Mouse (Mus musculus): ENCODE data around the gene Cdh22. TPM values are rescaled to one million over a fixed set of nuclear protein-coding genes. Genes with fewer than 3 reads are reported as not detected.

Cdh22 gene
- total RNA-seq, 2 experiments from 2014 or later, result 14.3 to 23.1 TPM

DNA sequence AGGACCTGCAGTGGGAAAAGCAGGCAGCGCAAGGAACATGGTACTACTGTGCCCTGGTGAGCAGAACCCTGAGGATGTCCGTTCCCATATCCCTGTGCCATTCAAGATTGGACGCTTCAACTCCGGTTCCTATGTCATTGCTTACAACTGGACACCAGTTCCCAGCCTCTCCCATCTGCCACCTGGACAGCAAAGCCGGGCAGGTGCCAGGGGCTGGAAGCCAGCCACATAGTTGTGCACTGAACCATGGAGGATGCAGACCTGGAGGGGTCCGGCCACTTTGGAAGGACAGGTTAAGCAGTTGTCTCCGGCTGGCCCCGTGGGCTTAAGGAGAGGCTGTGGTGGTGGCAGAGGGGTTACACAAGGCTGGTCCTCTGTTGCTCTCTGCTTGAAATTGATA is 17.7 kb upstream of the Cdh22 start:
- no peak for DNase-seq (ENCODE audit: low spot score in 2 of 2)

DNA sequence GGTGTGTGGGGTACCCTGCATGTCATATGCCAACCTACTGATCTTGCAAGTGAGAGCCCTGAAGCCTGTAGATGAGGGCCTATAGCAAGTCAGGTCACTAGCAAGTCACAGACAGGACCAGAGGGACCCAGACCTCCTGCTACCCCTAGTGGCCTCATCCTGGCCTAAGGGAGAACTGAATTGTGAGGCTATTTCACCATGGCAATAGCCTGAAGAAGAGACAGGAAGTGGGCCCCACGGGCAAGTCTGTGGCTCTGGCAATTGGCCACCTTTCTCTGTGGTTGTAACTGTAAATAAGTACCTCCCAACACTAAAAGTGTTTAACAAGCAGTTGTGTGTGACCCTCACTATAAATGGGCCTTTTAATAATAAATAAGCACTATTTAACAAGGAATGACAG is 16.2 kb upstream of the Cdh22 start:
- DNase-seq (ENCODE audit: low spot score in 2 of 2), result no peak

DNA sequence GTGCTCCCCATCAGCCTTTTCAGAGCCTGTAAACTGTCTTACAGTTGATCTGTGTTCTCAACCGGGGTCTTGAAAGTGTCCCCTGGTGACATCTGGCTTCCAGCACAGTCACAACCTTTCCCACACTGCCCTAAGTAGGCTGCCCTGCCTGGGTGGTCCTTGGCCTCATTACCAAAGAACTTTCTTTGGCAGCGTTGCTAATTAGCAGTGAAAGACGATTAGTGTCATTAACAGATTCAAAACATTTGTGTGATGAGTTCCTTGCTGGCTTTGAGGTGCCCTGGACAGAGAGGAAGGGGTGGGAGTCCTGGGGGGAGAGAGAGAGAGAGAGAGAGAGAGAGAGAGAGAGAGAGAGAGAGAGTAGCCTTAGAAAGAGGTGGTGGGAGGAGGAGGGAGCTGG is 14.3 kb upstream of the Cdh22 start:
- no peak for DNase-seq (ENCODE audit: low spot score in 2 of 2)

DNA sequence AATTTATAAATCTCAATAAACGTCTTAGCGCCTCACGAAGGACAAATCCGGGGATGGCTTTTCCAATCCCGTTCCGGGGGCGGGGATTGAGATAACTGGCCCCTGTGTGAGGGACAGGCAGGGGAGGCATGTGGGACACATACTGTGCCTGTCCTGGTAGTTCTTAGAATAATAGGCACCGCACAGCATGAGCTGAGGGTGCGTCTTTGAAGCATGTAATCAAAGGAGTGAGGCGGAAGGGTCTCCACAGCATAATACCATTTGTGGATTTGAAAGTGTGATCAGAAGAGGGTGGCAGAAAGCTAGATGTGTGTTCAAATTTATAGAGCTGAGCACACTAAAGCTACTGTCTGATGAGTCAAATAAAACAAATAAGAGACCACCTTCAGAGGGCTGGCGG is 11.7 kb upstream of the Cdh22 start:
- no peak for DNase-seq (ENCODE audit: low spot score in 2 of 2)

DNA sequence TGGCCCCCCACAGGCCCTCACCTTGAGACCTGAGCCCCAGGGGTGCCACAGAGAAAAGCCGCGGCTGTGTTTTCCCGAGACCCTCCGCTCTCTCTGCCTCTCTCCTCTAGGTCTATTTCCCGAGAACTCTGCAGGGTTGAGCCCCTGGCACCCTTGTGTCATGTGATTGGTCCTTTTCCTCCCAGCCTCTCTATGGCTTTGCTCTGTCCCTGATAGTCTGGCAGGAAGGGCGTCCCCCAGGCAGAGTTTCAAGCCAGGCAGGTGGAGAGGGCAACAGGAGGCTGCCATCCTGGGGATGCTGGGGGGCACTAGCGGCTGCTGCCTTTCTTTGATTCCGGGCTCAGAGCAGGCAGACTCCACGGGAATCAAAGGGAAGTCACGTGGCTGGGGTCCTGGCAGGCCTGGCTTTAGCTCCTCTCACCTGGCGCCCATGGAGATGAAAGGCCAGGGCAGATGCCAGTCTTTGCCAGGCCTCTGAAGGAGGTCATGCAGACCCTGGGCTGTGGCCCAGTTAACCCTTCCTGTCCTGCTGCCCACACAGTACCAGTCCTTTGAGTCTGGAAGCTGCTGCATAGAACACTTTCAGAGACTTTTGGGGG is 8.6 kb upstream of the Cdh22 start:
- DNase-seq (ENCODE audit: low spot score in 2 of 2), result no peak

DNA sequence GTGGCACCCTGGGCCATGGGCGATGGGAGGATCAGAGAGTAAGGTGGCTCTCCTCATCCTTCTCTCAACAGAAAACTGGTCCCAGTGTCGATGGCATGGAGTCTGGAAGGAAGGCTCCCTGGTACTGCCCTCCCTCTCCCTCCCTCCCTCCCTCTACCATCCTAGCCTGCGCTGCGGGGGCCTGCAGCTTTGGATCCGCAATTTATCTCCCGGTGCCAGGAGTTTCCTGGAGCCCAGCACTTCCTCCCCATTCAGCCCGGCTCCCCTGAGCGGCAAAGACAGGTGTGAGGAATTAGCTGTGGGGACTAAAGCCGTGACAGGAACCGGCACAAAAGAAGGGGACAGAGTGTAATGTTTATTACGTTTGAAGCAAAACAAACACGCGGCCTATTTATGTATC is 7.9 kb upstream of the Cdh22 start:
- DNase-seq (ENCODE audit: low spot score in 2 of 2), result no peak

DNA sequence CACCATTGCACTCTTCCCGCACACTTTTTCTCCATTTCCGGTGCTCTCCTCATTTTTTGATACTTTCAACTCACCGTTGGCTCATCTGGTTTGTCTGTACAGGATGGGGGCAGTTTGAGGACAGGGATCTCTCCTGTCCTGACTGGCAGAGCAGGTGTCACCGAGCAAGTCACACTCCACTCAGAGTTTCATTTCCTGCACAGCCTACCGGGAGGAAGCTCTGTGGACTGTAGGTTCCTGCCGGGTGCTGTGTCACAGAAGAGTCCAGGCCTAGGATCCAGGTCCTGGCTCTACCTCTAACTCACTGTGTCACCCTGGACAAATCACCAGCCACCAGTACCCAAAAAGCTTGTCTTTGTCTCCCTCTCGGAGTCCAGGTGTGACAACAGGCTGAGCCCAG is 7.1 kb upstream of the Cdh22 start:
- no peak for DNase-seq (ENCODE audit: low spot score in 2 of 2)

DNA sequence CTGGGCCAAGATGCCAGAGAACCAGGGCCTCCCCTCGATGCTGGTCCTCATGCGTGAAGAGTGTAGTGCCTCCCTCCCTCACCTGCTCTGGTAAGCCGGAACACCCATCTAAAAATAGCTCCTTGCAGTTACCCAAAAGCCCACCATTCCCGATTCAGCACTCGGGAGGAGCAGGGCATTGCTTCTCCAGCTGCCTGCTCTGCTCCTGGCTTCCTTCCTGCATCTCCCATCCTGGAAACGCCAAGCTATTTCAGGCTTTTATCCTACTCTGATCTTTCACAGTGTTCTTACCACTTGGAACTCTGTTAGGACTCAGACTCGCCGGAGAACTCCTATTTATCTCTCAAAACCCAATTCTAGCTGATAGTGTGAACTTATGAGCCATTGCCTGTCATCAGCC is 5.7 kb upstream of the Cdh22 start:
- DNase-seq (ENCODE audit: low spot score in 2 of 2), result no peak

DNA sequence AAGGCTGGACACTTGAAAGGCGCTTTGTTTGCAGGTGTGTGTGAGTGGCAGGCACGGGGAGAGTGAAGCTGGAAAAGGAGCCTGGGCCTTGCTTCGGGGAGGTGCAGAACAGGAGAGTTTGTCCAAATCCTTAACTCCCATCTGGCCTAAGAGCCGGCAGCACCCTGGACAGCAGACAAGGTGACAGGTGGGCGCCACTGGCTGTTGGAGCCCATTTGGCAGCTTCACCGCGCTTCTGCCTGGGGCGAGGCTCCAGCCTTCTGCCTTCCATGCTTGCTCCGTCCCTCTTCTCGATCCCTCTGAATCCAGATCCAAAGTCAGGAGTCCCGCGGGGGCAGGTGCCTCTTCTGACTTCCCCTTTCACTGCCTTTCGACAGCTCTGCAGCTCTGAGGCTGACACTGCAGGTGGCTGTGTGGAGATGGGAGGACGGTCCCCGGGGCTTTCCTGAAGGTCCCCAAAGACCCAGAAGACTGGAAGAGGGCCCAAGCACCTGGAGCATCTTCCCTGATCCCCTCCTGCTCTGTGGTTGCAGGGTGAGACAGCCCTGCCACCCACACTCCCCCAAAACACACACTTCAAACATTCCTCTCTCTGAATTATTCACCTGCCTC is 5.0 kb upstream of the Cdh22 start:
- DNase-seq (ENCODE audit: low spot score in 2 of 2), result no peak

DNA sequence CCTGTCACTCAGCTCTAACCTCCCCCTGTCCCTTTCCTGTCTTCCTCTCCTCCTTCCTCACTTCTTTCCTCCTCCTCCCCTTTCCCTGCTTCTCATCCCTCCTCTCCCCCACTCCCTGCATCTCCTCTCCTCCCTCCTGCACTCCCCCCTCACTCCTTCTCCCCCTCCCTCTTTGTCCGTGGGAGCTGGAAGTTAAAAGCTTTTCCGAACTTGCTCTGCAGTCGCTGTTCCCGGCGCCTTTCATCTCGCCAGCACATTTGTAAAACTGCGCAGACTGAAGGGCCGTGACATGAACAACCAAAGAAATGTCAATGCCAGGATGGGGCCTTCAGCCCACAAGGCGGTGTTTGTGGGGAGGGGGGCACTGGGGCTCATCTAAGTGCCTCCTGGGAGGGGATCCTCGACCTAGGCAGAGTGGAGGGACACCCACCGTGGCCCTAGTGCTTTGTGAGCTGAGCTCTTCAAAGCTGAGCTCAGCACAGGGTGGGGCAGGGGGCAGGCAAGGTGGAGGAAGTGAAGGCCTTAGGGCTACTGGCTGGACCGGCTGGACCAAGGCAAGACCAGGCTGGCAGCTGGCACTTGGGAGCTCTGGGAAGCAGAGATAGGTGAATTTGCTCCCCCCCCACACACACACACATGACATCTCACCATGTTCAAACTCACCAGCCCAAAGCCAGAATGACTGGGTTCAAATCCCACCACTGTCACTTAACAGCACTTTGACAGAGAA is 3.9 kb upstream of the Cdh22 start:
- no peak for DNase-seq (ENCODE audit: low spot score in 2 of 2)

DNA sequence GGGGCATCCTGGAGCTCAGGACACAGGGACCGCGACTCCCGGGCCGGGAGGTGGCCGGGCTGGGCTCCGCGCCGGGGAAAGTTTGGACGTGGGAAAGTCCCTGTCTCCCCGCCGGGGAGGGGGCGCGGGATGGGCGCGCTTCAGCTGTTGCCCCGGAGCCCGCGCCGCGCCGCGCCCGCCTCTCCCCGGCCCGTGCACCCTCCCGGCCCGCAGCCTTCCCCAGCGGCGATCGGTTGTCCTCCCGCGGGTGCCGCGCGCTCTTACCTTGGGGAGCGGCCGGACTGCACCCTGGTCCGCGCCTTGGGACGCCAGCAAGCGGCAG is 401 bp downstream of the Cdh22 start:
- no peak for DNase-seq (ENCODE audit: low spot score in 2 of 2)

DNA sequence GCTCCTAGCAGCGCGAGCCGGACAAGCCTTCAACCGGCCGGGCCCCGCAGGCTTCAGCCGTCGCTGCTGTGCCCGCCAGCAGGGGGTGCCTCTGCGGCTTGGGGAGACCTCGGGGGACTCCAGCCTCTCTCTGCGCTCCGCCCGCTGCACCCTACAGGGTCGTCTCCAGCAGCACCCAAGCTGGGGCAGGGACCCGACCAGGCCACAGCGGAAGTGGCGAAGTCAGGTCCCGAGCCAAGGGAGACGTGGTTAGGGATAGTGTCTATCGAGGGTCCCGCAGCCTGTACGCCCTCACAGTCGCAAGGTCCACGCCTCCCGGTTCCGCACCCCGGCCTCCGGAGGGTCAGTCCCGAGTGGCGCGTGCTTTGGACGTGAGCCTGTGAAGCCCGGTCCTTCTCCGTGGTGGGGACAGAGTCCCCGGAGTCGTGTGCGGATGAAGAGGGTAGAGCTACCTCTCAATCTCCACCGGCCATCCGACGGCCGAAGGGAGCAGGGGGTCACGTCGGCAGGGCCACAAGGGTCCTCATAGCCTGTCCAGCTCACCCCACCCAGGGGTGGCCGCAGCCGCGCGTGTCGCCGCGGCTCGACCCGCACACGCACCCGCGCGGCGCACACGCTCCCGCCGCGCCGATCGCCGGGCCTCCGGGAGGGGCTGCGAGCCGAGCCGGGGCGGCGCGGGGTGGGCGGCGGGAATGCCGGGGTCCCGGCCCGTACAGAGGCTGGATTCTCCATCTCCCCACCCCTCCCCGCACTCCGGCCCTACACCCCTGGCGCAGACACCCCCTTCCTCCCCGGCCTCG is 962 bp downstream of the Cdh22 start:
- DNase-seq (ENCODE audit: low spot score in 2 of 2), result peak; percentile 9 to 52

DNA sequence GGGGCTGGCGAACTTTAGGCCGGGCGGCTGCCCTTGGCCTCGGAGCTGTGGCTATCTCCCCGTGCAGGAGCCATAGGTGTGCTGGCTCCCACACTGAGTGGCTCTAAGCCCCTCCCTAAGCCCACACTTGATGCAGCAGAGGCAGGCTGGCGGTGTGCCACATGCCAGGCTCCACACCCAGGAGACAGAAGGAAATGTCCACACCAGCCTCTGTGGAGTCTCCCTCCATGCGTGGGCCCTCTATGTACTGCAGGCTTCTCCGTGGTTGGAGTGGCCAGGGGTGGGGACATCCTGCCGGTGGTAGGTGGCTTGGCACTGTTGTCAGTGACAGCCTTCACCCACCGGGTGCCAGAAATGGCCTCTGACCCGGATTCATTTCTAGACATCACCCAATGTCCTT is 5.6 kb downstream of the Cdh22 start:
- DNase-seq (ENCODE audit: low spot score in 2 of 2), result no peak

DNA sequence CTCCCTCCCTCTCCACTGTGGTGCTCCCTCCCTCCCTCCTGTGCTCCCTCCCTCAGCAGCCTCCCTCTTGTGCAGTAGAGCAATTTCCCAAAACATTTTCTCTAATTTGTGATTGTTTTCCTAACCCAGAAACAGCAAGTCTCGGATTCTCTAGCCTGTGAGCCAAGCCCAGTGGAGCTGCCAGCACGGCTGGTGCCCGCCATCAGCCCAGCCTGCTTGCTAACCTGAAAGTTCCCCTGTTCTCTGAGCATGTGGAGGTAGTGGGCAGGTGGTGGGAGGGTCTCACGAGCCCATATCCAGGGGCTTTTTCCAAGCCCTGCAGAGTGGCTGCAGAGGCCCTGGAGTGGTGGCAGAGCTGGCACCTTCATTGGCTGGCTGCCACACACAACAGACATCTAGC is 10.8 kb downstream of the Cdh22 start:
- peak; percentile 60 to 71 for DNase-seq (ENCODE audit: low spot score in 2 of 2)

DNA sequence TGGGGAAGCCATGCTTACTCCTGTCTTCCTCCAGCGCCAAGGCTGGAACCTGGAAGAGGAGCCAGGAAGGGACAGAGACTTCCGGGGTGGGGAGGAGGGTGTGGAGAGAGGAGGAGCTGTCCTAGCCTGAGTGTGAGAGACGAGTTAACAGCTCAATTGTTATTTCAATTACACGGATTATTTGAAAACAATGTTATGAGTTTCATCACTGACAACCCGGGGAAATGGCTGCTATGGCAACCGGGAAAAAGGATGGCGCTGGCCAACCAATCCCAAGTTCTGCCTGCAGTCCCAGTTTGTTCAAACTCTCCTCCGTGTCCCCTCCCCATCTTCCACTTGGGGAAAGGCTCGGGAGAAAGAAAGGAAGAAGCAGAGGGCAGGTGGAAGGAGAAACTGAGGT is 12.7 kb downstream of the Cdh22 start:
- peak; percentile 46 to 65 for DNase-seq (ENCODE audit: low spot score in 2 of 2)

DNA sequence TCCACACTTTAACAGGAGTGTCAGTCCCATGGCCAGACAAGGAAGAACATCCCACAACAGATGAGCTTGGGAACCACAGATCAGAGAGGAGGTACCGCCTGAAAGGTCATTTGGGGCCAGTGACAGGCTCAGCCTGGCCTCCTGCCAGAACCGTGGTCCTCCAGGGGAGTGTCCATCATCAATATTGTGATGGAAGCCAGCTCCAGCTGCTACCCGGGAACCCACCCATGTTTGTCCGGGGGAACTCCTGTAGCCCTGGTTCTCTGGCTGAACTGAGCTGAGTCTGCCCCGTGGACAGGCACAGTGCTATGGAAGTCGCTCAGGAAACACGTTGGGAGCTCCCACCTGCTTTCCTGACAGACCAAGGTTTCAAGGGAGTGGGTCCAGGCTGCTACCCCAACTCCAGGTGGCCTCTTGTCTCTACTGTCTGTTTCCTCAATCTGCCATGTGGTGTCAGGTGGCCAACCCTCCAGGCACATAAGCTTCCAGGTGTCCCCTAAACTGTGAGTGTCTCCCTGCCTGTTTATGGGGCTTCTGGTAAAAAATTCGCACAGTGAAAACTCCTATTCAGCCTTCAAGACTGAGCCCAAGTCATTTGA is 14.2 kb downstream of the Cdh22 start:
- no peak for DNase-seq (ENCODE audit: low spot score in 2 of 2)

DNA sequence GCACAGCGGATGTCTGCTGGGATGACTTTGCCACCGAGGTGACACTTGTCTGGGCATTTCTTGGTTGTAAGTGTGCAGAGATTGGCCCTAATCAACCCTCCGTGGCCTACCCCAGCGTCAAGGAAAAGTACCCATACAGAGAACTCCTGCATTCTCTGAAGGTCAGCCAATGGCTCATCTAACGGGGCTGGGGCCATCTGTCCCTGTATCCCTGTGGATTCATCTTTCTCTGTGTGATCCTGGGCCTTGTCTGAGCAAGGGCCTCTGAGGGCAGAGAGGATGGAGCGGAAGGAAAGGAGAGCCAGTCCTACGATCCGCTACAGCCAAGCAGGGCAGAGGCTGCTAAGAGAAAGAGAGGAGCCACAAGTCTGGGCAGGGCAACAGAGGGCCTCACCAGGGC is 15.7 kb downstream of the Cdh22 start:
- DNase-seq (ENCODE audit: low spot score in 2 of 2), result no peak

DNA sequence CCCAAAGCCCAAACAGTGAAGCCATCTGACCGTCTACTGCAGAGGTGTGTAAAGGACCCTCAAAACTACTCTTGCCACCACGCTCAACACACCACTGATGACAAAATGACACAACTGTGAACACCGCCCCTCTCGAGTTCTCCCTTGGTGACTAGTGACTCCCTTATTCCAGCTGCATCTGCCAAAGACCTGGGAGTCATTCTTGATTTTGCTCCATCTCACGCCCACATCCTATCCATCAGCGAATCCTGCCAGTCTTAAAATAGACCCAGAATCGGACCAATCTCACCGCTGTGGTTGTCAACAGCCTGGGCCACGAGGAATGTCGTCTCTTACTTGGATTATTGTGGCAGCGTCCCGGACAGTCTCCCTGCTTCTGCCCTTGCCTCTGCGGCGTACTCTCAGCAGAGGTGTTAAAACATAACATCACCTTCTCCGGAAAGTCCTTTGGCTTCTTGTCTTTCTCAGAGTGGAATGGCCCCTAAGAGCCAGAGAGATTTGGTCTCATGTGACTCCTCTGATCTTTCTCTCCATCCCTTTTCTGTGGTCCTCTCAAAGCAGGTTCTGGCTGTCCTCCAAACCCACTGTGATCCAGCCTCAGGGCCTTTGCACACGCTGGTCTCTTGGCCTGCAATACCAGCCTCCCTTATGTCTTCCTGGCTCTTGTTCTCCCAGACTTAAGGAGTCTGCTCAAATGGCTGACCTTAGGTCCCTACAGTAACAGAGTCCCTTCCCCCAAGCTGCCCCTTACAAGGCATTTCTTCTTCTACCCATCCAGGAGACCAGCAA is 17.1 kb downstream of the Cdh22 start:
- no peak for DNase-seq (ENCODE audit: low spot score in 2 of 2)

DNA sequence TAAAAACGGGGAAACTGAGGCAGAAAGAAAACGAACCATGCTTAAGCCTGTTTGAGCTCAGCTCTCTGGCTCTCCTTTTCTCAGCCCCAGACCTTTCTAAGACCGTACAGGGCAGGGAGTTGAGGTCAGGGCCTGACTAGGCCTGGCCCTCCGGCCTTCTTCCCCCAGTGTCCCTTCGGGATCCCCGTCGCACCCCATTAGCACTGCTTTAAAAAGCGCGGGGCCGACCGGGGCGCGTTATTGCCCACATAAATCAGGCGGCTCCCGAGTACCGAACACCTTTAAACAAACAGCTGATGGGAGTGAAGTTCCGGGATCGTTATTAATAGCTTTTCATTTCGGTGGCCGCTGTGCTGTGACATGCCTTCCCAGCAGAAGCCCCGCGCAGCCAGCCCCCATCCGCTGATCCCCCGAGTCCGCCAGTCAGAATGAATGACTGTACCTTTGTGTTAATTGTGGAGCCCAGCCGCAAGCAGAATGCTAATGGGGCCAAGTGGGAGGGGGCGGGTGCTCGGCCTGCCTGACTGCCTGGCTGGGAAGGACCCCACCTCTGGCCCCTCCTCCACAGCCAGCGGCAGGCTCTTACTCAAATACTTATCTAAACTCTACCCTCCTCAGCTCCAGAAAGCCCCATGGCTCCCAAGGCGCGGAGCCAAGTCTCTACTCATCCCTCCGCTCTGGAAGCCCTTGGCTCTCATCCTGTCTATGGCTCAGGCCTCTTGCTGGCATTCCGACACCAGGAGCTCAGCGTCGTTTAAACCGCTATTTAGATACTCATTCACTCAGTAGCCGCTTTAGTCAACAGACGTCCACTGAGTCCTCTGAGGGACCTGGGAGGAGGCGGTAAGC is 19.3 kb downstream of the Cdh22 start:
- no peak for DNase-seq (ENCODE audit: low spot score in 2 of 2)

DNA sequence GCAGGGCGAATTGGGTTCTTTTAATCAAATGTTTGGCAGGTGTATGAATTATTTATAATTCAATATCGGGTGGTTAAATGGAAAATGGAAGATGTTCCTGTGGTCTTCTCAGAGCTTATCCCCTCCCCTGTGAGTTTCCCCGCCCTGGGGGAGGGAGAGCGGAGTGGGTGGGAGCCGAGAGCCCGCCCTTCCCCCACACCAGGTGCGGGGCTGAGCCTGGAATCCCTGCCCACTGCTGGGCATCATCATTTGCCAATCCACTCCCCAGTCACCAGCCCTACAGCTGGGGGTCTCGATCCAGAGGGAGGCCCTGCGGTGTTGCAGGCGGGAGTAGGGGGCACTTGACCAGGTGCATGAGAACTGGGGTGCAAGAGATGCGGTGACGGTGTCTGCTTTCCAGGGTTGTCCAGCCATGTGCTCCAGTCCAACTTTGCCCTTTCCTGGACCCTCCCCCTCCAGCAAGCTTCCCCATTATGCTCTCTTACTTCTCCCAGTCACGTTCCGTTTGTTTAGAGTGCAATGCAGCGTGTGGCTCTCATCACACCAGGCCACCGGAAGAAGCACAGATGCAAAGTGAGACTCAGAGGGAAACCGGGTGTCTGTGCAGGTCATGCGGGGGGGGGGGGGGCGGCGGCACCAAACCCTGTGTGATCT is 23.1 kb downstream of the Cdh22 start:
- DNase-seq (ENCODE audit: low spot score in 2 of 2), result no peak

All from layer of hippocampus, adult 18-20 months (tissue).